Mouse (Mus musculus): Measurements from ENCODE around the gene 4833423E24Rik.

DNA sequence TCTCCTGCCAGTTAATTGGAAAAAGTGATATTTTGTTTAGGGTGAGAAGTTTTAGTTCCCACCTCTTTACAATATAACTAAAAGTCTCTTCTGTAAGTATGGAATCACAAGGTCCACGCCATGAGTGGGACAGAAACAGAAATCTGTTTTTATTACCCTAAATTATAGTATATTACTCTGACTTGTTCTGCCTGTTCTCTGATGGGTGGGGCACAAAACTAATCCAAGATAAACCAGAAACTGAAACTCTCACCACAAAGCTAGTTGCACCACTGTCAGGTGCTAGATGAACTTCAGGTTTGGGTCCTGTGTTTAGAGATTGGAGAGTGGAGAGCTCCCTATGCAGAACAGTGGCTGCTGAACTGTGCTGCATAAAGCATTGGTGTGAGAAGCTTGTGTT lies 15.1 kb upstream of the 4833423E24Rik start:
- TF ChIP-seq CTCF (IDR thresholded peaks at IDR 0.05; ENCODE audit: borderline replicate concordance, extremely low read depth, insufficient read depth, insufficient read length) = no peak
- no peak for TF ChIP-seq POLR2A (IDR thresholded peaks at IDR 0.05; ENCODE audit: borderline replicate concordance, extremely low read depth, insufficient read depth, insufficient read length, poor library complexity, severe bottlenecking)
